Mouse (Mus musculus): ENCODE data around the gene Abcc12. TPM values are rescaled to one million over a fixed set of nuclear protein-coding genes. Genes with fewer than 3 reads are reported as not detected.

The Abcc12 gene
- polyA plus RNA-seq, 1 experiment: 0.12 TPM

DNA sequence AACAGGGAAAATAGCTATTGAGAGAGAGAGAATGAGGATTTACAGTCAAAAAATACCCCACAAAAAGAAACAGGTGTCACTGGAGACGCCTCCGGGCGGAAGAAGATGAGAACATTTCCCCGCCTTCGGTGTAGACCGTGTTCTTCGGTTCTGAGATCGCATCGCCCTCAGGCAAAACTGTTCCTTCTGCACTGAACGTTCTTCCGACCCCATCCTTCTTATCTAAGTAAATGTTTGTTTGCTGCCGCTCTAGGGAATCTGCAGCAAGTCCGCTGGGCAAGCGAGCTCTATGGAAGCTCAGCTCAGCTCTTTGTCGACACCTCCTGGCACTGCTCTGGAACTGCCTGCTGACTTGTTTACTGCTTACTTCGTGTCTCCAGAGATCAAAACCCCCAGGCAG, 5.0 kb upstream of the Abcc12 start:
- Histone ChIP-seq H3K4me1 (ENCODE audit: control insufficient read depth, insufficient read depth, low read length) (no peaks in the 10 kb centered on the region), H3K4me3 (replicated peaks; ENCODE audit: extremely low read depth, low read depth, low read length) (peak overlapping the region; percentile 68)
- WGBS: 2% methylated on average over 16 of the region's 16 CpGs
- TF ChIP-seq CTCF (IDR thresholded peaks at IDR 0.05; ENCODE audit: insufficient read depth, low read length): peak; percentile 99
- no peak for TF ChIP-seq POLR2A (IDR thresholded peaks at IDR 0.05; ENCODE audit: borderline replicate concordance, extremely low read depth, low read depth, low read length)
- DNase-seq: peak; percentile 63

DNA sequence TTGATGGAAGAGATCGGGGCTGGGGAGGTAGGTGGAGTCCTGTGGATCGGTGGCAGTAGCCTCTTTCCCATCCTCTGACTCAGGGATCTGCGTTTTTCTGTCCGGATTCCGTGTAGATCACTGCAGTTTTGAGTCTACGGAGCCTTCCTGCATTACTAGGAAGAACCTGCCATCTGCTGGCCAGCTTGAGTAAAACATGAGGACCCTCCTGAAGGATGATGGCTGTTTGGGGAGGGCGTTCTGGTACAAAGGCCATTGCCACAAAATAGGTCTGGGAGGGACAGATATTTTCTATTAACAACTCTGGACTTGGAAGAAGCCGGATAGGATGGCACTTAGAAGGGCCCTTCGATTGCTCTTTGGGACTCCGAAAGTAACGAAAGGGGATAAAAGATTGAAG, 4.6 kb upstream of the Abcc12 start:
- no peaks in the 10 kb centered on the region for H3K4me1 ChIP-seq (ENCODE audit: control insufficient read depth, insufficient read depth, low read length)
- DNase-seq: peak; percentile 73
- WGBS: 6% methylated on average over 11 of the region's 11 CpGs
- no peak overlapping the region for H3K4me3 ChIP-seq (replicated peaks; ENCODE audit: extremely low read depth, low read depth, low read length)
- TF ChIP-seq POLR2A (IDR thresholded peaks at IDR 0.05; ENCODE audit: borderline replicate concordance, extremely low read depth, low read depth, low read length) (no peak), CTCF (IDR thresholded peaks at IDR 0.05; ENCODE audit: insufficient read depth, low read length) (peak; percentile 68)

DNA sequence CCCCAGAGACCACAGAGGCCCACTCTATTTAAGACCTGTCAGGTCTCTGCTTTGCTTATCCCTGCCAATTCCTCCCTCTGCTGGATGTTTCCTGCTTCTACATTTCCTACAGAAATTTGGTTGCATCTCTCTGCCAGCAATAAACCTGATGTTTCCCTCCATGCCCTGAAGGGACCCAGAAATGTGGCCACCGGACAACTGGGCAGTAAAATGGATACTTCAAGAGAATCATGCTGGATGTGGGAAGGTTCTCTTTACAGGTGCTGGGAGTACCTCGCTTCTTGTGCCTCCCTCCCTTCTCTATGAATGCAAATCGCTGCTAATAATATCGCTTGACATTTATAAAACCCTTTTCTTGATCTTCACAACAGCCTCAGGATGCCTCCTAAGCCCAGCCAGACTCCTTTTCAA, 1.4 kb upstream of the Abcc12 start:
- H3K4me3 ChIP-seq (replicated peaks; ENCODE audit: extremely low read depth, low read depth, low read length): no peak overlapping the region
- WGBS: 76% methylated on average over 4 of the region's 4 CpGs
- no peak for DNase-seq
- TF ChIP-seq POLR2A (IDR thresholded peaks at IDR 0.05; ENCODE audit: borderline replicate concordance, extremely low read depth, low read depth, low read length) (no peak), CTCF (IDR thresholded peaks at IDR 0.05; ENCODE audit: insufficient read depth, low read length) (no peak)
- H3K4me1 ChIP-seq (ENCODE audit: control insufficient read depth, insufficient read depth, low read length): no peaks in the 10 kb centered on the region; the same call in 1 of the 2 replicates

DNA sequence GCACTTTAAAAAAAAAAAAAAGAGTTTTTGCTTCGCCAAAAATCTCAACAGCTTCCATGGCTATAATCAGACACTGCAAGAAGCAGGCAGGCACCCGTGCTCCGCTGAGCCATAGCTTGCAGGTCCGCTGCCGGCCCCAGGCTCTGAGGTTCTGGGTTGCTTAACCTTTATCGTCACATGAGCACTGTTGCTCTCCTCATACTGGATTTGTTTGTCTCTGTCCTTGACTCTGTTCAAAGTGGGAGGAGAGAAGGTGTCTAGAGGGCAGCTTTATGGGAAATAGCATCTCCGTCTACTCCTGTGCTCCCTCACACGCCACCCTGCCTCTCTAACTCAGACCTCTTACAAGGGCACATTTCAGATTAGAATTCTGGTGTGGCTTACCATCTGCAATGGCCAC, 1.8 kb downstream of the Abcc12 start:
- H3K4me1 ChIP-seq (ENCODE audit: control insufficient read depth, insufficient read depth, low read length): no peaks in the 10 kb centered on the region; the same call in 1 of the 2 replicates
- DNase-seq: no peak
- WGBS: 59% methylated on average over 8 of the region's 8 CpGs

DNA sequence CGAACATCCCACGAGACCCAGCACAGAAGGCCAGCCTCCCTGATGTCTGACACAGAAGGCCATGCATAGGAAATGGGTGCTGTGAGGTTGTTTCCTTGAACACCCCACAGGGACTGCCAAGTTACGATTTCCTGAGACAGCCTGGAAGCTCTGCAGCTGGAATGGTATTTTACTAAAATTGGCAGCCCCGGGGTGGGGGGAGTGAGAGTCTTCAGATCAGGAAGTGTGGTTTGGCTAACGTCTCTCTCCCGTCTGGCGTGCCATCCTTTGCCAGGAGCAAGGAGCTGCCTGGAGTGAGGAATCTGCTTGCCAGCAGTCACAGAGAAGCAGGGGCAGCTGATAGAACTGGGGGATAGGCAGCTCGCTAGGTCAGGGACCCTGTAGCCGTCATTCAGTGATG, 2.4 kb downstream of the Abcc12 start:
- peak; percentile 15 for DNase-seq
- 7% methylated on average over 9 of the region's 9 CpGs for WGBS
- H3K4me3 ChIP-seq (replicated peaks; ENCODE audit: extremely low read depth, low read depth, low read length): no peak overlapping the region
- no peaks in the 10 kb centered on the region; the same call in 1 of the 2 replicates for H3K4me1 ChIP-seq (ENCODE audit: control insufficient read depth, insufficient read depth, low read length)
- TF ChIP-seq CTCF (IDR thresholded peaks at IDR 0.05; ENCODE audit: insufficient read depth, low read length) (no peak), POLR2A (IDR thresholded peaks at IDR 0.05; ENCODE audit: borderline replicate concordance, extremely low read depth, low read depth, low read length) (no peak)

More for the DNA sequence above, 1.8 kb downstream of the Abcc12 start:
- no peak for TF ChIP-seq POLR2A (IDR thresholded peaks at IDR 0.05; ENCODE audit: borderline replicate concordance, extremely low read depth, low read depth, low read length)
- no peak for TF ChIP-seq CTCF (IDR thresholded peaks at IDR 0.05; ENCODE audit: insufficient read depth, low read length)
- no peak overlapping the region for H3K4me3 ChIP-seq (replicated peaks; ENCODE audit: extremely low read depth, low read depth, low read length)

DNA sequence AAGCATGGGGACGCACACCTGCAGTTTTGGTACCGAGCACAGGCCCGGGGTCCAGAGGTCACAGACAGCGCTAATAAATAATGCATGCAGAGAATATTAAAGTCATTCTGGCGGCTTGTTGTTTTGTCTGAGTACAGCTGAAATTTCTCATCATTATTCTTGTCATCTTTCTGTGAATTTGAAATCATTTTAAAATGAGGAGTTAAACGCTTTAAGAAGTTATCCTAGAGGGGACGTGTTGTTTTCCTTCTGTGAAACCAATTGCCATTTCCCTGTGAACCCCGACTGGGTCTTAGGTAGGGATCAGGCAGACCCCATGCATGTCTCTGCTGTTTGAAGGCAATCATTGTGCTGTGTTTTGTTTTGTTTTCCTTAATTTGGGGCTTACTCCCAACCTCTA, 2.9 kb downstream of the Abcc12 start:
- DNase-seq: no peak
- TF ChIP-seq POLR2A (IDR thresholded peaks at IDR 0.05; ENCODE audit: borderline replicate concordance, extremely low read depth, low read depth, low read length): no peak
- TF ChIP-seq CTCF (IDR thresholded peaks at IDR 0.05; ENCODE audit: insufficient read depth, low read length): no peak
- no peak overlapping the region for H3K4me3 ChIP-seq (replicated peaks; ENCODE audit: extremely low read depth, low read depth, low read length)
- H3K4me1 ChIP-seq (ENCODE audit: control insufficient read depth, insufficient read depth, low read length): no peaks in the 10 kb centered on the region; the same call in 1 of the 2 replicates
- WGBS: 86% methylated on average over 8 of the region's 8 CpGs

DNA sequence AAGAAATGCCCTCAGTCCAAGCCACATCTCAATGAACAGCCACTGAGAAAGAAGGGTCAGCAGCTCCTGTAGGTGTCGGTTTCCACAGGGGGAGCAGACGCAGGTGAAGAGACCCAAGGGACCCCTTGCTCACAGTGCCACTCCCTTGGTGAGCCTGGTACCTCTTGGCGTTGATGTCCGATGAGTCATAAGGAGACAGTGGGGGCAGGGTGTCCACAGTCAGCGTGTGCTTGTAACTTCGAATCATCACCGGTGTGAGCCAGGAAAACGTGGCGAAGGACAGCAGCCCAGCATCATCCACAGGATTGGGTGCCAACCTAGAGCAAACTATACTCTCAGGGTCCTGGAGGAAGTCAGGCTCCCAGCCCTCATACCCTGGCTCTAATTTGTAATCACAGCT, 16.8 kb downstream of the Abcc12 start:
- H3K4me3 ChIP-seq (replicated peaks; ENCODE audit: extremely low read depth, low read depth, low read length): no peak overlapping the region
- H3K4me1 ChIP-seq (ENCODE audit: control insufficient read depth, insufficient read depth, low read length): 0 out of 2 replicates have a peak, but pooled peaks cover 3% of the 10 kb centered on the region
- DNase-seq: no peak
- no peak for TF ChIP-seq CTCF (IDR thresholded peaks at IDR 0.05; ENCODE audit: insufficient read depth, low read length)
- no peak for TF ChIP-seq POLR2A (IDR thresholded peaks at IDR 0.05; ENCODE audit: borderline replicate concordance, extremely low read depth, low read depth, low read length)
- 80% methylated on average over 9 of the region's 9 CpGs for WGBS

DNA sequence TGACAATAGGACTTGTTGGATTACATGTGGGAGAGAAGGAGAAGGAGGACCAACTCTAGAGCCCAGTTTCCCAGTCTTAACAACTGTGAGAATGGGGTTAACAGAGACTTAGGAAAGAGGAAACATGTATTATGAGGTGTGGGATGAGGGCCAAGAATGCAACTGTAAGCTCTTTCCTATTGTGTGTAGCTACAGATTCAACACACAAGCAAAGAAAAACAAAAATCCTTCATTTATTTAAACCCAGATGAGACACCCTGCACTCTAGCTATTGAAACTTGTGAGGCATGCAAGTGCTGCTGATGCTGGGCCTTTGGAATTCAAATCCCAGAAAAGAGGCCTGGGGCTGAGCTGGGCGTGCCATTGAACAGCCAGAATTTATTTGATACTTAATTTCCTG, 18.7 kb downstream of the Abcc12 start:
- WGBS: 41% methylated on average over 1 of the region's 1 CpGs
- Histone ChIP-seq H3K4me3 (replicated peaks; ENCODE audit: extremely low read depth, low read depth, low read length) (no peak overlapping the region), H3K4me1 (ENCODE audit: control insufficient read depth, insufficient read depth, low read length) (0 out of 2 replicates have a peak, but pooled peaks cover 3% of the 10 kb centered on the region)
- no peak for TF ChIP-seq POLR2A (IDR thresholded peaks at IDR 0.05; ENCODE audit: borderline replicate concordance, extremely low read depth, low read depth, low read length)
- TF ChIP-seq CTCF (IDR thresholded peaks at IDR 0.05; ENCODE audit: insufficient read depth, low read length): no peak
- no peak for DNase-seq

DNA sequence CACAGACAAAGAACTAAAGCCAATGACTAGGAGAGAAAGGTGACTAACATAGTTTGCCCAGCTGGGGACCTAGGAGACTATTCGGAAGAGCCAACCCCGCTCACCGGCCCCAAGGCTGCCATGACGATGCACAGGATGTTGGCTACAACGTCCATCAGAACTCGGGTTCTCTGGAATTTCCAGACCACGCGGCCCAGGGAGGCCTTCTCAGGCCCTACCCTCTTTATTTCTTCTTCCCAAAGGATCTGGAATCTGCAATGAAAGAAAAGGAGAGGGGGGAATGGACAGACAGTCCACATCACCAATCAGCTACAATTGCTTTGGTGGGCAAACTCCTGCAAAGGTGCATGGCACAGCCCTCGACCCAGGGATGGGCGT, 19.8 kb downstream of the Abcc12 start:
- TF ChIP-seq POLR2A (IDR thresholded peaks at IDR 0.05; ENCODE audit: borderline replicate concordance, extremely low read depth, low read depth, low read length) (no peak), CTCF (IDR thresholded peaks at IDR 0.05; ENCODE audit: insufficient read depth, low read length) (no peak)
- H3K4me3 ChIP-seq (replicated peaks; ENCODE audit: extremely low read depth, low read depth, low read length): no peak overlapping the region
- H3K4me1 ChIP-seq (ENCODE audit: control insufficient read depth, insufficient read depth, low read length): 0 out of 2 replicates have a peak, but pooled peaks cover 3% of the 10 kb centered on the region
- WGBS: 92% methylated on average over 10 of the region's 10 CpGs
- DNase-seq: no peak

DNA sequence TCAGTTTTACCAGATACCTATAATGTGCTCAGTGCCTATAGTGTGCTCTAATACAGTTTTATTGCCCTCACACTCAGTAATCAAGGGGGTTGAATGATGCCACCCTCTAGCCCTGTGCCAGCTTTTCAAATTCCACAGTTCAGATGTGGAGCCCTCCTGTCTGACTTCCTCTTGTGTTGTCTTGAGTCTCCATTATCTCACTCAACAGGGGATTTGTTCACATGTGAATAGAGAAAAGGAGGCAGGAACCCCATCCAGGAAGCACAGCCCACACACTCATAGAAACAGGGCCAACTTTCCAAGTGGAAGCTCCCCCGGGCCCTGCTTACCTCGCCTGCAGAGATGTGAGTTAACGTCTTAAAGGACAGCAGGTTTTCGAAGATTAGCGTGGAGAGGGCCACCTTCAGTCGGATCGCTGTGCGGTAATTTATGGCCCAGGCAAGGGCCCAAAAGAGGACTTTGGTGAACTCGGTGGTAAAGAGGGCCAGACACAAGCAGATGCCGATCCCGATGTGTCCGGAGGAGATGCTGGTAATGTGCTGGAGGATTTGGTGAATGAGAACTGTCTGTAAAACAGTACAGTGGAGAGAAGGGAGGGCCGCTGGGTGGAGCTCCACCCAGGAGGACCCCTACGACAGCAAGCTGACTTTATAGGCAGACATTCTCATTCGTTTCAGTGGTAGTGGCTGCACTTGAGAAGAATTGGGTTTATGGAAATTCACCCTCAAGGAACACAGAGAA, 20.4 kb downstream of the Abcc12 start:
- TF ChIP-seq CTCF (IDR thresholded peaks at IDR 0.05; ENCODE audit: insufficient read depth, low read length) (no peak), POLR2A (IDR thresholded peaks at IDR 0.05; ENCODE audit: borderline replicate concordance, extremely low read depth, low read depth, low read length) (no peak)
- 0 out of 2 replicates have a peak, but pooled peaks cover 3% of the 10 kb centered on the region for H3K4me1 ChIP-seq (ENCODE audit: control insufficient read depth, insufficient read depth, low read length)
- no peak overlapping the region for H3K4me3 ChIP-seq (replicated peaks; ENCODE audit: extremely low read depth, low read depth, low read length)
- DNase-seq: no peak
- WGBS: 86% methylated on average over 15 of the region's 15 CpGs

All from lung, adult 2 months (tissue).